Mouse (Mus musculus) forebrain, embryonic 13.5 days (tissue): ENCODE results near the gene Zfp385b. TPM values are rescaled to one million over a fixed set of nuclear protein-coding genes. Genes with fewer than 3 reads are reported as not detected.

ENCODE experiments used
- ATAC-seq: fragments of 200-750 bp; cut with Nextera tagmentation; 2 replicates; pipeline ENCODE4 v1.8.0; 2017
- H3K27ac ChIP-seq: fragments of 300-500 bp; sonication (generic); 2 replicates; pipeline ENCODE4 v1.5.1; 2015; ENCODE audit warnings: inconsistent platforms, mild to moderate bottlenecking, moderate library complexity
- H3K27me3 ChIP-seq: fragments of 300-500 bp; sonication (generic); 2 replicates; pipeline ENCODE4 v1.6.1; 2015; ENCODE audit warnings: mild to moderate bottlenecking, inconsistent platforms
- H3K36me3 ChIP-seq: fragments of 300-500 bp; sonication (generic); 2 replicates; pipeline ENCODE4 v1.6.1; 2015; ENCODE audit warnings: mild to moderate bottlenecking, inconsistent platforms; ENCODE audit not compliant: poor library complexity, severe bottlenecking
- H3K4me1 ChIP-seq: fragments of 300-500 bp; sonication (generic); 2 replicates; pipeline ENCODE4 v1.6.1; 2015; ENCODE audit warnings: inconsistent platforms
- H3K4me2 ChIP-seq: fragments of 300-500 bp; sonication (generic); 2 replicates; pipeline ENCODE4 v1.6.1; 2015; ENCODE audit warnings: inconsistent platforms, mild to moderate bottlenecking, moderate library complexity
- H3K4me3 ChIP-seq: fragments of 300-500 bp; sonication (generic); 2 replicates; pipeline ENCODE4 v1.5.1; 2015; ENCODE audit warnings: mild to moderate bottlenecking, inconsistent platforms
- H3K9ac ChIP-seq: fragments of 300-500 bp; sonication (generic); 2 replicates; pipeline ENCODE4 v1.6.1; 2015; ENCODE audit warnings: mild to moderate bottlenecking, inconsistent platforms
- H3K9me3 ChIP-seq: fragments of 300-500 bp; sonication (generic); replicated peaks from 2 replicates; pipeline ENCODE4 v1.6.1; 2016; ENCODE audit warnings: inconsistent platforms
- WGBS: fragments of 180-500 bp; shearing (Covaris S2); methylation state at CpG from one replicate; pipeline ENCODE4 v1.1.7; 2015; 5-methylcytosine and 5-hydroxymethylcytosine counted together
- polyA plus RNA-seq: library from polyadenylated mRNA; unstranded; fragments of >200 nt; fragmentation: Nextera tagmentation; extraction: Ambion mirVana; gene quantifications from 2 replicates; pipeline ENCODE4 v1.2.1, GENCODE M21; 2015

Zfp385b gene
- polyA plus RNA-seq, 1 experiment from 2014 or later: 4.6 TPM

- Histone ChIP-seq H3K4me2 (no peak overlapping the region), H3K27me3 (no peaks in the 10 kb centered on the region), H3K9ac (no peak overlapping the region), H3K9me3 (no peaks in the 10 kb centered on the region), H3K36me3 (no peaks in the 10 kb centered on the region), H3K4me1 (0 out of 2 replicates have a peak, but pooled peaks cover 4% of the 10 kb centered on the region), H3K4me3 (no peak overlapping the region), H3K27ac (no peak overlapping the region)
- no peak for ATAC-seq
- WGBS: 66% methylated on average over 3 of the region's 3 CpGs
Observed at GRCm38 (mm10) chr2:77684088-77684487, 135.4 kb downstream of the Zfp385b start.

- WGBS: 81% methylated on average over 5 of the region's 5 CpGs
- Histone ChIP-seq H3K4me3 (no peak overlapping the region), H3K4me2 (no peak overlapping the region), H3K27ac (no peak overlapping the region), H3K4me1 (0 out of 2 replicates have a peak, but pooled peaks cover 4% of the 10 kb centered on the region), H3K27me3 (no peaks in the 10 kb centered on the region), H3K36me3 (no peaks in the 10 kb centered on the region), H3K9me3 (no peaks in the 10 kb centered on the region), H3K9ac (no peak overlapping the region)
- ATAC-seq: no peak
Observed at GRCm38 (mm10) chr2:77682205-77682604, 137.2 kb downstream of the Zfp385b start.

GRCm38 (mm10) chr2:77681741-77682140 lies 137.7 kb downstream of the Zfp385b start:
- no peaks in the 10 kb centered on the region for H3K27me3 ChIP-seq
- H3K36me3 ChIP-seq: no peaks in the 10 kb centered on the region
- H3K4me2 ChIP-seq: no peak overlapping the region
- 32% methylated on average over 5 of the region's 5 CpGs for WGBS
- no peak overlapping the region for H3K9ac ChIP-seq
- H3K9me3 ChIP-seq: no peaks in the 10 kb centered on the region
- no peak overlapping the region for H3K4me3 ChIP-seq
- H3K4me1 ChIP-seq: 0 out of 2 replicates have a peak, but pooled peaks cover 4% of the 10 kb centered on the region
- ATAC-seq: peak; percentile 72
- no peak overlapping the region for H3K27ac ChIP-seq

- Histone ChIP-seq H3K9ac (no peak overlapping the region), H3K36me3 (no peaks in the 10 kb centered on the region), H3K27ac (no peak overlapping the region), H3K4me3 (no peak overlapping the region), H3K9me3 (no peaks in the 10 kb centered on the region), H3K4me2 (no peak overlapping the region), H3K27me3 (no peaks in the 10 kb centered on the region), H3K4me1 (no peaks in the 10 kb centered on the region)
- 90% methylated on average over 10 of the region's 10 CpGs for WGBS
- no peak for ATAC-seq
Observed at GRCm38 (mm10) chr2:77673770-77674169, 145.7 kb downstream of the Zfp385b start.

- Histone ChIP-seq H3K4me2 (no peak overlapping the region), H3K27me3 (no peaks in the 10 kb centered on the region), H3K4me3 (no peak overlapping the region), H3K36me3 (no peaks in the 10 kb centered on the region), H3K4me1 (no peaks in the 10 kb centered on the region), H3K27ac (no peak overlapping the region), H3K9ac (no peak overlapping the region), H3K9me3 (no peaks in the 10 kb centered on the region)
- ATAC-seq: no peak
- 93% methylated on average over 5 of the region's 5 CpGs for WGBS
Observed at GRCm38 (mm10) chr2:77672215-77672905, 147.1 kb downstream of the Zfp385b start.

GRCm38 (mm10) chr2:77662171-77662570 lies 157.3 kb downstream of the Zfp385b start:
- Histone ChIP-seq H3K4me1 (no peaks in the 10 kb centered on the region), H3K4me3 (no peak overlapping the region), H3K27me3 (no peaks in the 10 kb centered on the region), H3K36me3 (no peaks in the 10 kb centered on the region), H3K9ac (no peak overlapping the region), H3K4me2 (no peak overlapping the region), H3K27ac (no peak overlapping the region), H3K9me3 (no peaks in the 10 kb centered on the region)
- no peak for ATAC-seq
- 85% methylated on average over 5 of the region's 5 CpGs for WGBS

GRCm38 (mm10) chr2:77653686-77654085 lies 165.8 kb downstream of the Zfp385b start:
- no peaks in the 10 kb centered on the region for H3K36me3 ChIP-seq
- no peaks in the 10 kb centered on the region for H3K4me1 ChIP-seq
- no peaks in the 10 kb centered on the region for H3K9me3 ChIP-seq
- ATAC-seq: no peak
- H3K4me2 ChIP-seq: no peak overlapping the region
- H3K4me3 ChIP-seq: no peak overlapping the region
- no peak overlapping the region for H3K27ac ChIP-seq
- H3K27me3 ChIP-seq: no peaks in the 10 kb centered on the region
- no peak overlapping the region for H3K9ac ChIP-seq
- WGBS: 93% methylated on average over 2 of the region's 2 CpGs

- 88% methylated on average over 8 of the region's 8 CpGs for WGBS
- no peak for ATAC-seq
- H3K27ac ChIP-seq: no peak overlapping the region
Observed at GRCm38 (mm10) chr2:77641521-77642170, 177.8 kb downstream of the Zfp385b start.

GRCm38 (mm10) chr2:77639993-77640392 lies 179.4 kb downstream of the Zfp385b start:
- Histone ChIP-seq H3K36me3 (no peaks in the 10 kb centered on the region), H3K27me3 (no peaks in the 10 kb centered on the region), H3K27ac (no peak overlapping the region), H3K9ac (no peak overlapping the region), H3K4me2 (no peak overlapping the region), H3K4me1 (no peaks in the 10 kb centered on the region), H3K4me3 (no peak overlapping the region), H3K9me3 (no peaks in the 10 kb centered on the region)
- 95% methylated on average over 5 of the region's 5 CpGs for WGBS
- no peak for ATAC-seq

More at GRCm38 (mm10) chr2:77641521-77642170, 177.8 kb downstream of the Zfp385b start:
- H3K27me3 ChIP-seq: no peaks in the 10 kb centered on the region
- no peak overlapping the region for H3K4me3 ChIP-seq
- H3K4me2 ChIP-seq: no peak overlapping the region
- no peaks in the 10 kb centered on the region for H3K36me3 ChIP-seq
- H3K9ac ChIP-seq: no peak overlapping the region
- no peaks in the 10 kb centered on the region for H3K4me1 ChIP-seq
- H3K9me3 ChIP-seq: no peaks in the 10 kb centered on the region

GRCm38 (mm10) chr2:77631606-77632005 lies 187.8 kb downstream of the Zfp385b start:
- Histone ChIP-seq H3K4me2 (no peak overlapping the region), H3K4me3 (no peak overlapping the region), H3K4me1 (no peaks in the 10 kb centered on the region), H3K9me3 (no peaks in the 10 kb centered on the region), H3K27ac (no peak overlapping the region), H3K36me3 (no peaks in the 10 kb centered on the region), H3K27me3 (no peaks in the 10 kb centered on the region), H3K9ac (no peak overlapping the region)
- no peak for ATAC-seq
- 85% methylated on average over 3 of the region's 3 CpGs for WGBS

GRCm38 (mm10) chr2:77627622-77628231 lies 191.7 kb downstream of the Zfp385b start:
- no peak for ATAC-seq

GRCm38 (mm10) chr2:77618686-77619085 lies 200.8 kb downstream of the Zfp385b start:
- 91% methylated on average over 4 of the region's 4 CpGs for WGBS
- Histone ChIP-seq H3K9ac (no peak overlapping the region), H3K4me3 (no peak overlapping the region), H3K27ac (no peak overlapping the region), H3K36me3 (no peaks in the 10 kb centered on the region), H3K4me2 (no peak overlapping the region), H3K27me3 (no peaks in the 10 kb centered on the region), H3K9me3 (no peaks in the 10 kb centered on the region; the same call in 1 of the 2 replicates), H3K4me1 (no peaks in the 10 kb centered on the region)
- no peak for ATAC-seq

More at GRCm38 (mm10) chr2:77627622-77628231, 191.7 kb downstream of the Zfp385b start:
- Histone ChIP-seq H3K4me1 (no peaks in the 10 kb centered on the region), H3K4me2 (no peak overlapping the region), H3K9ac (no peak overlapping the region), H3K4me3 (no peak overlapping the region), H3K9me3 (no peaks in the 10 kb centered on the region), H3K36me3 (no peaks in the 10 kb centered on the region), H3K27me3 (no peaks in the 10 kb centered on the region), H3K27ac (no peak overlapping the region)
- WGBS: 88% methylated on average over 3 of the region's 3 CpGs
